Mouse (Mus musculus): ENCODE results near the gene Map3k21. TPM values are rescaled to one million over a fixed set of nuclear protein-coding genes. Genes with fewer than 3 reads are reported as not detected.

The Map3k21 gene
- 0.03 TPM in 1 of 2 replicates, not detected in the other for polyA plus RNA-seq (2015; fragmentation: Nextera tagmentation; extraction: Ambion mirVana)

DNA sequence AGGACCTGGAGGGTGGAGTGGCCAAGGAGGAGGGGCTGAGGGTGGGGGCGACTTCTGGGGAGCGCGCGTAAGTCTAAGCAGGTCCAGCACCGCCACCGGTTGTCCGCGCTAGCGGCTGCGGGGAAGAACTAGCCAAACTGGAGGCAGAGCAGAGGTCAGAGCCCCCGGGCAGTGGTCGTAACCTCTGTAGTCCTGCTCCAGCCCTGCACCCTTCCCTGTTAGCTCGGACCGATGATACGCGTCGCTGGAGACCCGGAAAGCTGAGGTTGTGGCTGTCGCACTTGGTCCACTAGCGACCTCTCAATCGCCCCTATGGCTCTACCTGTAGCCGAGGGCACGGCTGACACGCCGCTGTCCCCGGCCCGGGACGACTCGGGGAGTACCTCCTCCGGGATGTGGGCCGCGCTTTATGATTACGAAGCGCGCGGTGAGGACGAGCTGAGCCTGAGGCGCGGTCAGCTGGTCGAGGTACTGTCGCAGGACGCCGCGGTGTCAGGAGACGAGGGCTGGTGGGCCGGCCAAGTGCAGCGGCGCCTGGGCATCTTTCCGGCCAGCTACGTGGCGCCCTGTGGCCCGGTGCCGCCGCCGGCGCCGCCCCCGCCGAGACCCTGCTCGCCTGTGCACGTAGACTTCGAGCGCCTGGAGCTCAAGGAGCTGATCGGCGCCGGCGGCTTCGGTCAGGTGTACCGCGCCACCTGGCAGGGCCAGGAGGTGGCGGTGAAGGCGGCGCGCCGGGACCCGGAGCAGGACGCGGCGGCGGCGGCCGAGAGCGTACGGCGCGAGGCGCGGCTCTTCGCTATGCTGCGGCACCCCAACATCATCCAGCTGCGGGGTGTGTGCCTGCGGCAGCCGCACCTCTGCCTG lies at the start of gene Map3k21:
Map3k21 (plus strand) TSS at position 86 of the 864 bp plus-strand sequence.
- DNase-seq (ENCODE audit: low spot score): no peak

DNA sequence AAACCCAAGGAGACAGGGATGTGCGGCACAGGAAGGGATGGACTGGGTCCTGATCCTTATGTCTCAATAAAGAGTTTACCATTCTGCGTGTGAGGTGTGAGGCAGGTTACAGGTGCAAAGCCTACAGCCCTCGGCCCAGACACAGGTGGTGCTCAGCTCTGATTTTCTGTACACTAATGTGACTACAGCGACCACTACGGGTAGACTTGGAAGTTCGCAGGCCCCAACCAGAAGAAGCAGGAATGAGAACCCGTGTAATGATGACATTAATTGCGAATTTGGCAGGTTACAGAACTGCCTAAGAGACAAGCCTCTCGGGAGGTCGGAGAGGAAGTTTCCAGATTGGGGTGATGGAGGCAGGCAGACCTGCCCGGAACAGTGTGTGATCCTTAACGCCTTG lies 44.1 kb upstream of the Map3k21 start:
- no peak for DNase-seq (ENCODE audit: low spot score)

DNA sequence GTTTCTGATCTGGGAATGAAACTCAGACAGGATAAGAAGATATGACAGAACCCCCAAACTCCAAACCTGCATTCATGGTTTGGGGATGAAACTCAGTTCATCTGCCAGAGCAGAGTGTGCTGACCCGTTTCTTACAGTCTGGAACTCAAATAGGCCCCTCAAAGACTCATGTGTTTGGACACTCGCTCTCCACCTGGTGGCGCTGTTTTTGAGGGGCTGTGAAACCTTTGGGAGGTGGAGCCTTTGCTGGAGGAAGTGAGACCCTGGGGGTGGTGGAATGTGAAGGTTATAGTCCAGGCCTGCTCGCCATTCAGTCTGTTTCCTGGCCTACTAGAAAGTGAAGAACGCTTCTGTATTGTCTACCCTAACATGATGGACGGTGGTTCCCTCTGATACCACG lies 41.7 kb upstream of the Map3k21 start:
- peak; percentile 21 for DNase-seq (ENCODE audit: low spot score)

DNA sequence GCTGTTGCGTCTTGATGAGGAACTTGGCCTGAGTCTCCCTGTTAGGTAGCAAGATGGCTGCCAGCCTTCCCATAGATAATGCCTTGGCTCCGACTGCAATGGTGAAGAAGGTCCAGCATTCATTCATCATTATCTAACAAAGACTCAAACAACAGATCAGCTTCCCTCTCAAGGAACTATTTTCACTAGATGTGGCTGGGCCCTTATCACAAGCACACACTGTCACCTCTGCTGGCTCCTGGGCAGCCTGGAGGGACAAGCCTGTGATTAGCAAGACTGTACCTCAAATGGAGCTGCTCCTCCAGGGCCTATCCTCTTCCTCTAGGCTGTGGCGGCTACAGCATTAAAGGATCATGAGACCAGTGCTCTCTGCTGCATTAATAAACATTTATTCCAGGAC lies 40.5 kb upstream of the Map3k21 start:
- no peak for DNase-seq (ENCODE audit: low spot score)

DNA sequence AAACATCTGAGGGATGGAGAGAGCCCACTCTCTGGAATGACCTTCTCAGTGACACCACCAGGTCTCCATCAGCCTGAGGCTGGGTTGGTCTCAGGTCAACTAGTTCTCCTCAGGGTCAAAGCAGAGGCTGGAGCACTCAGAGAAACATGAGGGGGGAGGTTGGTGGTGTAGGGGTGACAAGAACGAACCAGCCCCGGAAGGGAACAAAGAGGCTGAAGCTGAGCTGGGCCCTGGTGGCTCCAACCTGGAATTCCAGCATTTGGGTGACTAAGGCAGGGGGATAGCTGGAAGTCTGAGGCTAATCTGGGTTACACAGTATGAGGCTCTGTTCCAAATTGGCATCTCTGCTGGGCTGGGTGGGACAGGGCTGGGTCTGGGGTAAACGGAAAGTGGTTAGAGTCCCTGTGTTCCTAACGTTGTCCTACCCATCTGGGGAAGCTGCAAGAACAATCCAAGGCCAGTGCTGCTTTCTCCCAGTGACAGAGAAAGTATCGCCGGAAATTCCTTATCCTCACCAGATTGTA lies 40.0 kb upstream of the Map3k21 start:
- DNase-seq (ENCODE audit: low spot score): no peak

DNA sequence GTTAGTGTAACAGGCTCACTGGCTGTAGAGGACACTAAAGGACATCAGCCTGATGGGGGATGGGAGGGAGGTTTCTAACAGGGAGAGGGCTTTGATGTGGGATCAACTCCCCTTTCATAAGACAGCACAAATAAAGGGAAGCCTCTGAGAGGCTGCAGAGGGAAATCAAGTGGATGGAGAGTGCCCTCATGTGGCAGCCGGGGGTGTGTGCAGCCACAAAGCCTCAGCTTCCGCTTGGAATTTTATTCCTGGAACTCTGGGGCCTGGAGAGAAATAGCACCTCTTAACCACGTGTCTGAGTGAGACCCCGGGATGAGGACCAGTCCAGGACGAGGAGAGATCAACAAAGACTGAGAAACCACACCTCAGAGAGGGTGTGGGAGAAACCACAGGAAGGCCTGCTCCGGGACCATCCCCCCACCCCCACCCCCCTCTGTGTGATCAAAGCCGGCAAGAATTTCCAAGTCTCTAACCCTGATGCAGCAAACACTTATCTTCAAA lies 39.4 kb upstream of the Map3k21 start:
- DNase-seq (ENCODE audit: low spot score): peak; percentile 27

DNA sequence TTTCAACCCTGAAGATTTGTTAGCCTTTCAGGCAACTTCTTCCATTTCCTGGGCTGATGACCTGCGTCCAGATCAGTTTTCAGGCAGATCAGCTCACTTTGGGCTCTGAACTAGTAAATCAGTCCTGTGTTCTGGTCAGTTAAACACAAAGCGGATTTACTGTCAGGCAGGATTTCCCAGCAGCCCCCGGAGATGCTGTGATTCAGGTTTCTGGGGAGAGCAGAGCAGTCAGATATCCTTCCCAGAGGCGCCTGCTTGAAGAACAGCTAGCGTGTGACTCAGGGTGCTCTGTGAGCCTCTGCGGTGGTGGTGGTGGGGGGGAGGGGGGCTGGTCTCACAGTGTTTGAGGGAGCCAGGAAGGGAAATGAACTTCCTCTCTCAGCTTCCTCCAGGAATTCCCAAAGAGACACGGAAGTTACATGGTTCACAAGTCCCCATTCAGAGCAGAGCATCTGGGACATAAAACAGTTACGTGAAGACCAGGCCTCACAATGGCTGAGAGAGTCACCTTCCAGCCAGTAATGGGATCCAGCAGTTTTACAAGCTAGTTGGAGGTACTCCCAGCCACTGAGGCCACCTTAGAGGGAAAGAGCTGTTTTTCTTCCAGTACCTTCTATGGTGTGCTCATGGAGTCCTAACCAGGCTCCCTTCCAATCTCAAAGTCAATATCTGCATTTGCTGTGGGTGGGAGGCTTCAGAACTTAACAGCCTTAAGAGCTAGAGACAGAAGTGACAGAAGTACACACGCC lies 37.6 kb upstream of the Map3k21 start:
- DNase-seq (ENCODE audit: low spot score): no peak

DNA sequence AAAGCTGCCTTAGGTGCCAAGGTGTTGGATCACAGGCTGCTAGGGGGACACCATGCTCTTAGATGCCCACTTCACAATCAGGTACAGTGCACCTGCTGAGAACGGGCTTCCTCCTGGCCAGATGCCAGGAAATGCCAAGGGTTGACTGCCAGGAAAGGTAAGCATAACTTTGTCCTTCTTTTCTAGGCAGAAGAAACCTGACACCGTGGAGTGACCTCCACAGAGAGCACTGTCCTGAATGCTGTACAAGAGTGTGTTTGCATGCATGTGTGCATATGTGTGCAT lies 37.1 kb upstream of the Map3k21 start:
- DNase-seq (ENCODE audit: low spot score): no peak

DNA sequence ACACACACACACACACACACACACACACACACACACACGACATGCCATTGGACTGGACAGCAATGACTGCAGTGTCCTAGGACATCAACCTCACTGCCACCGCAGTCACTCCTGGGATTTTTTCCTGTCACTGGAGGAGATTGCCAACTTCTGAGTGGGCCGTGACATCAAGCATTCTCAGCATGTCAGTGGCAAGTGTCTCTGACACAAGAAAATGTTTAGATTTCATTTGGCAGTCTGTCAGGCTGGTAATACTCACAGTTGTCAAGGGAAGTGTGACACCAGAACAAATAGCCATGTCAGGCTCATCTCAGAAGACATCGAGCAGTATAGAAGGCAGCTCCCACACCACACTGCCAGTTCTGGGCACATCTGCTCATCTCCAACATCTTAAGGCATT lies 29.8 kb upstream of the Map3k21 start:
- no peak for DNase-seq (ENCODE audit: low spot score)

DNA sequence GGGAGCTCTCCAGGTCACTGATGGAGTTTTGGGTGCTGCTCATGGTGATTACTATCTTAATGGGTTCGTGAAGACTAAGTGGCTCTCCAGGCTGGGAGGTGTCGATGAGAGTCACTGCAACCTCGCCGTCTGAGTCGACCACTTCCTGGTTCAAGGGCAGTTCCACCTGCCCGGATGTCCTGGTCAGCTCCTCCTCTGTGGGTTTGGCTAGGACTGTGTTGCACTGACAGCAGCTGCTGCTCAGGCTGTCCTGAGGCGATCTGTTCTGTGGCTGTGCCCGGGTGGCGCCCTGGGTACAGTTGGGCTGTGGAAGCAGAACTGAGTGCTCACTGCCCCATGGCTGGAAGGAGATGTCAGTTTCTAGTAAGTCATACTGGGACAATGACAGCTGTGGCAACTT lies 22.7 kb upstream of the Map3k21 start:
- no peak for DNase-seq (ENCODE audit: low spot score)

DNA sequence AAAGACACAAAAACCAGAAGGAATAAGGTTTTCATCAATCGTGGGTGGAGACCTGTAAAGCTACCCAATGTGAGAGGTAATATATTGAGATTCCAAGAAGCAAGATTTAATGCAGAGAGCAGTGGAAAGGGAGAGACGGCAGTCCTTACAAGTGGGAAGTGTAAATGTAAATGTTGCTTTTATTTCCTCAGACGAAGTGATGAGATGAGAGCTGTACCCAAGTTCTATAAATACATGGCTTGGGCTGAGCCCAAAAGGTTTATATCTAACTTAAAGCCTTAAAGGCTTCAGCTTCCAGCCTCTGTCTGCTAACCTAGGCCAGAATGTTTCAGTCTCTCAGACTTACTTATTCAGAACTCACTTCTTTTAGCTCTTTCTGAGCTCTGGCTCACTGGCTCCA lies 20.3 kb upstream of the Map3k21 start:
- no peak for DNase-seq (ENCODE audit: low spot score)

DNA sequence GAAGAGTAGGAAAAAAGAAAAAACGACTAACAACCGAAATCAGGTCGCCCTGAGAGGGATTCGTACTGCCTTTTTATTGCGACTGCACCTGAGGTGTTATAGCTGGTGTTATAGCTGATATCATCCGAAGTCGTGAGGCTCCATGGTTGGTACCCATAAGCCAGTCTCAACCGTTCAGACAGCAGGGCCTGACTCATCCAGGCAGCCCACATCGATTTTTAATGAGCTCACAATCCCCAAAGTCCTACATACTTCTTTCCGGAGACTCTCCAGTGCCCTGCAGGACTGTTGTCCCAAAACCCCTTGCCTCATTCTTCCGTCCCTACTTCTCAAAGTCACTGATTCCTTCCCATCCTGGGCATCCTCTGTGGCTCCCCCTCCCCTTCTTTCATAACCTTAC lies 12.9 kb upstream of the Map3k21 start:
- no peak for DNase-seq (ENCODE audit: low spot score)

DNA sequence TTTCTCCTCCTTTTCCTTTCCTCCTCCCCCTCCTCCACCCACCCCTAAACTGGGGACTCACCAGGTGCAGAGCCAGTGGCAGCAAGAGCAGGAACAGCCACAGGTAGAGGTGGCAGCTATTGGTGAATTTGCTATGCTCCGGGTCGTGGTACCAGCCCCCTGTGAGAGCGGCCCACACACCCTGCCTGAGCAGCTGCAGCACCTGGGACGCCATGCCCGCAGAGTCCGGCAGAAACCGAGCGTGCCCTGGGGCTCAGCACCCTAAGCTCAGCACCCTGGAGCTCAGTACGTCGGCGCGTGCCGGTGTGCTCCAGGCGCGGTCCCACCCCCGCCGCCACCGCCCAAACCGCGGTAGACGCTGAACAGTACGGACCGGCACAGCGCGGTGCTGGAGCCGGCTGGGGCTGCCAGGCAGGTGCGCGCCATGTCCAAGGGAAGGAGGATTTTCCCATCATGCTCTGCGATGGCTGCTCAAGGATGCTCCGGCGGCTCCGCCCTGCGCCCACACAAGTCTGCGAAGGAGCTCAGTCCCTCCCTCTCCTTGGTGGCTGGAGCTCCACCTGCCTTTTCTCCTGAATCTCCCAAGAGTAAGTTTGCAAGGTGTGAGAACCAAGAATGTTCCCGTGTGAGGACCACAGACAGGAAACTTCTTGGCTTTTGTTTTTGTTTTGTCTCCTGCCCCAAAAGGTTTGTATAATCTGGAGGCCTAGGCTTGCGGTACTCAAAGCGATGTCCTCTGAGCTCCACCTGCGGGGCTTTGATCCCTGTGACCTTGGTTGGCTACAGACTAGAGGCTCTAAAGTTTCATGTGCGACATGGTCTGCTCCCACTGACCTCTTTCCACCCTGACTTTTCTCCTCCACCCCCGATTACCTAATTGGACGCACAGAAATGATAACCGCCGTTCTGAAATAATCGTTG lies 12.1 kb upstream of the Map3k21 start, which contains the start of gene Pcnx2:
Pcnx2 (minus strand) TSS at position 450 of the 921 bp plus-strand sequence.
- DNase-seq (ENCODE audit: low spot score): no peak

DNA sequence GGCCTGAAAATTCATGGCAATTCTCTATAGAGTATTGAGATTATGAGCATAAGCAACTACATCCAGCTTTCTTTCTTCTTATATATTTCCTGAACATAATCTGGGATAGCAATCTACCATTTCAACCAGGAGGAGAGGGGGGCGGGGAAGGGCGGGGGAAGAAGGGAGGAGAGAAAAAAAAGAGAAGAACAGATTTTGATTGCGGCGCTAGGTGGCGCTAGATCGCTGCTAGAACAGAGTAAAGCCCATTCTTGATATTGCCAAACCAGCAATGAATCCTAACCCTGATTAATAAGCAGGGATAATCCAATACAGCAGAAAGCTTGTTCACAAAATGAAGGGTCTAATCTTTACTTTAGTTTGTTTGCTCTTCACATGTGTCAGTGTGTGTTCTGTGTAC lies 11.4 kb upstream of the Map3k21 start:
- peak; percentile 42 for DNase-seq (ENCODE audit: low spot score)

DNA sequence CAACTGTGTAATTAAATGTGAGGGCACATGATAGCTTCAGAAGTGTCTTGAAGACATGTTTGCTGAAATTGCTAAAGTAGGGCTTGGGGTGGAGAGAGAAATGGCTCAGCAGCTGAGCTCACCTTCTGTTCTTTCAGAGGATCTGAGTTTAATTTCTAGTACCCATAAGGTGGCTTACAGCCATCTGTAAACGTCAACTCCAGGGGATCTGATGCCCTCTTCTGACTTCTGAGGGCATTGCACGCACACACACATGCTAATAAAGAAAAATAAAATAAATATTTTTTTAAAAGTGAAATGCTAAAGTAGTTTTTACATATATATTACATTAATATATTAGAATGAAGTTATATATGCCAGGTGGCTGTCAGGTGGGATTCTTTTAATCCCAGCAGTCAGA lies 9.1 kb upstream of the Map3k21 start:
- no peak for DNase-seq (ENCODE audit: low spot score)

DNA sequence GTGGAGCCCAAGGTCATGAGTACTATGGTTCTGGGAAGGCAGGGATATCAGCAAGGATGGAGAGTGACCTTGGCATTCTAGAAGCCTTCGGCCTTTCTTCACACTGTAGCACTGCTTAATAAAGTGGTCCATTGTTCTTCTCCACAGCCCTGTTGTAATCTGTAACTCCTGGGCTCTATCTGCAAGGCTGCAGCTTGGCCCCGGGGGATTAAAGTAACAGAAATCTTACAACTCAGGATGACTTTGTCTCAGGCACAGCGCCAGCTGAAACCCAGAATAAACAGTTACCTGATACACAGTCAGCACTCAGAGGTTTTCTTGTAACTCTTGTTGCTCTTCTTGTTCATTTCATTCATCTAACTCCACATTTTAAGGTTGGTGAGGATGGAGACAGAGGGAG lies 7.7 kb upstream of the Map3k21 start:
- DNase-seq (ENCODE audit: low spot score): no peak

DNA sequence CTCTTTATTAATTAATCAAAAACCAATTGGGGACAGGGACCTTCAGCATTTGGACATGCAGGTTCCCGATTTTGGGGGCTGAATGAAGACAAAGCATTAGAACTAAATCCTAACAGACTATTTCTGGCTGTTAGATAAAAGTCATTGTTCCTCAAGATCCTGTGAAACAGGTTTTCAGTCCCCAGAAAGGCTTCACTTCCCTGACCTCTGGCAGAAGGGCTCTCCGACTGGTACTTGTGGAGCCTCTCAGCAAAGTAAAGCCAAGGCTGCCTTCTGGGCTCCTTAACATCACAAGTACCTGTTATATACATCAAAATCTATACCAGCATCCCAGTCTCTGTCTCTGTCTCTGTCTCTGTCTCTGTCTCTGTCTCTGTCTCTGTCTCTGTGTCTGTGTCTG lies 4.9 kb upstream of the Map3k21 start:
- DNase-seq (ENCODE audit: low spot score): no peak

DNA sequence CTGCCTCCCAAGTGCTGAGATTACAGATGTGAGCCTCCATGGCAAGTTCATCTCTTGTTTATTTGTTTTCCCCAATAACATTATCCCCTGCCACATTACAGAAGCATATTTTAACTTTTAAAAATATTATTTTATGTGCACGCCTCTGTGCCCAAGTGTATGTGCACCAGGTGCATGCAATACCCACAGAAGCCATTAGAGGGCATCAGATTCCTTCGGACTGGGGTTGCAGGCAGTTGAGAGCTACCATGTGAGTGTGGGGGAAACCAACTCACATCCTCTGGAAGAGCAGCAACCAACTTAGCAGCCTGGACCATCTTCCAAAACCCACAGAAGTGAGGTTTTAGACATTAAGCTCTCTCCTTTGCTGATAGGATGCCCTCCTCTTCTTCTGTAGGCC lies 2.9 kb upstream of the Map3k21 start:
- no peak for DNase-seq (ENCODE audit: low spot score)

DNA sequence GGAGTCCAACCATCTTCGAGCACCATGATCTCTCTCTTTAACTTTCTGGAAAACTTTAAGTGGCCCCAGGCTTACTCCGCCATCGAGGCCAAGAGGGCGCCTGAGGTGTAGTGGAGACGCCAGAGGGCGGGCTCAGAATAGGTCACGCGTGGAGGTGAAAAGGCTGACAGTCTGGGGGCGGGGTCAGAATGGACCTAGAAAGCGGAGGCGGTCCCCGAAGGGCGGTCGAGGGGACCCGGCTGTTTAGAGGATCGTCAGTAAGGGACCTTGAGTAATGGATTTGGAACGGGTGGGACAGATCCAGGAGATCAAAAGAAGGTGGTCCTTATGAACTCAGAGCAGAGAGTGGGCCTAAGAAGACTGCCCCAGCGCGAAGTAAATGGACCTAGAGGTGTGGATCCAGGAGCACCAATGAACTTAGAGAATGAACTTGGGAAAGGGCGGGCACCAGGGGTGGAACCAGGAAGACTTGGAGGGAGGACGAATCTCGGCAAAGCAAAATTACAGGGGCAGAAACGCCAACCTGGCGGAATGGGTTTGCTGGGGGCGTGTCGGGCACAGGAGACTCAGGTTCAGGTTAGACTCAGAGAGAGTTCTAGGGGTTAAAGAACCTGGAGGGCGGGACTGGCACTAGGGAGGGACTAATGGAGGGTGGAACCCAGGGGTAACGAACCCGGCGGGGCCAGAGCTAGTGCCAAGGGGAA lies 437 bp upstream of the Map3k21 start:
- no peak for DNase-seq (ENCODE audit: low spot score)

DNA sequence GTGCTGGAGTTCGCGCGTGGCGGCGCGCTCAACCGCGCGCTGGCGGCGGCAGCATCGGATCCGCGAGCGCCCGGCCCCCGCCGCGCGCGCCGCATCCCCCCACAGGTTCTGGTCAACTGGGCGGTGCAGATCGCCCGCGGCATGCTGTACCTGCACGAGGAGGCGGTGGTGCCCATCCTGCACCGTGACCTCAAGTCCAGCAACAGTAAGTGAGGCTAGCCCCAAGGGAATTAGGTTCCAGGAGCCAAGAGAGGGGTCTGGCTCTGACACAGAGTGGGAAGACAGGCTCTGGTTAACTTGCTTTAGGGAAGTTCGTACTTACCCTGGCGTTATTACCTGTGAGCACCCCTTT lies 955 bp downstream of the Map3k21 start:
- no peak for DNase-seq (ENCODE audit: low spot score)

DNA sequence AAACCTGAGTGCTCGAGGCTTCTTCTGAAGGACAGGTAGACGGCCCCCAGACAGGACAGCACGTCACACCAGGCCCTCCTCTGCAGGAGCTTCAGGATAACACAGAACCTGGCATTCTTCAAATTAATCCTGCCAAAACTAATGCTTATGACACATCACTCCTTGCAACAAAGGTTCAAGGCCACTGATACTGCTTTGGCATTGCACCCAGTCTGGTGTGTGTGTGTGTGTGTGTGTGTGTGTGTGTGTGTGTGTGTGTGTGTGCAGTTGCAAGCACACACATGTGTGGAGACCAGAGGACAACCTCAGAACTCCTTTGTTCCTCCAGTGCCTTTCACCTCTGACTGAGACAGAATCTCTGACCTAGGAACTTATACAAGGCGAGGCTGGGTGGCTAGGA lies 3.0 kb downstream of the Map3k21 start:
- no peak for DNase-seq (ENCODE audit: low spot score)

All from thymus, postnatal 0 days (tissue).